Mouse (Mus musculus) heart, postnatal 0 days (tissue): Measurements from ENCODE around the gene Pkn3. TPM values are rescaled to one million over a fixed set of nuclear protein-coding genes. Genes with fewer than 3 reads are reported as not detected.

Source experiments
- ATAC-seq: fragments of 200-750 bp; cut with Nextera tagmentation; 2 replicates; pipeline ENCODE4 v1.8.0; 2017; ENCODE audit warnings: low read depth, moderate number of reproducible peaks, moderate library complexity; ENCODE audit not compliant: insufficient read depth
- DNase-seq: peaks from one replicate; pipeline ENCODE4 v3.0.0-alpha.2; 2016; ENCODE audit warnings: low spot score
- H3K27ac ChIP-seq: fragments of 300-500 bp; sonication (generic); 2 replicates; pipeline ENCODE4 v1.5.1; 2014; ENCODE audit warnings: low read depth, mild to moderate bottlenecking
- H3K27me3 ChIP-seq: fragments of 300-500 bp; sonication (generic); 2 replicates; pipeline ENCODE4 v1.6.1; 2014; ENCODE audit warnings: low read length, mixed read lengths; ENCODE audit not compliant: control insufficient read depth, insufficient read depth
- H3K36me3 ChIP-seq: fragments of 300-500 bp; sonication (generic); replicated peaks from 2 replicates; pipeline ENCODE4 v1.6.1; 2014; ENCODE audit warnings: low read length, mixed read lengths; ENCODE audit not compliant: control insufficient read depth, insufficient read depth
- H3K4me1 ChIP-seq: fragments of 300-500 bp; sonication (generic); 2 replicates; pipeline ENCODE4 v1.6.1; 2014; ENCODE audit warnings: antibody characterized with exemption; ENCODE audit not compliant: control insufficient read depth, insufficient read depth
- H3K4me2 ChIP-seq: fragments of 300-500 bp; sonication (generic); 2 replicates; pipeline ENCODE4 v1.6.1; 2014; ENCODE audit warnings: low read depth, mild to moderate bottlenecking, low read length, moderate library complexity
- H3K4me3 ChIP-seq: fragments of 300-500 bp; sonication (generic); 2 replicates; pipeline ENCODE4 v1.5.1; 2014; ENCODE audit warnings: low read depth, low read length
- H3K9ac ChIP-seq: fragments of 300-500 bp; sonication (generic); replicated peaks from 2 replicates; pipeline ENCODE4 v1.6.1; 2014; ENCODE audit warnings: low read depth, low read length, mixed read lengths
- H3K9me3 ChIP-seq: fragments of 300-500 bp; sonication (generic); replicated peaks from 2 replicates; pipeline ENCODE4 v1.6.1; 2016; ENCODE audit warnings: low read length; ENCODE audit not compliant: control insufficient read depth
- CTCF ChIP-seq: IDR thresholded peaks from 2 replicates; pipeline ENCODE4 v1.5.1; 2016; ENCODE audit warnings: antibody characterized with exemption, control low read depth, low read depth
- EP300 ChIP-seq: IDR thresholded peaks from 2 replicates; pipeline ENCODE4 v1.6.1; 2016; ENCODE audit warnings: antibody characterized with exemption, low read depth
- WGBS: fragments of 180-500 bp; shearing (Covaris S2); extraction: QIAGEN DNeasy Blood & Tissue Kit; methylation state at CpG from one replicate; pipeline ENCODE4 v1.1.7; 2014; 5-methylcytosine and 5-hydroxymethylcytosine counted together
- polyA plus RNA-seq: library from polyadenylated mRNA; unstranded; fragments of >200 nt; fragmentation: Nextera tagmentation; extraction: Ambion mirVana; gene quantifications from 2 replicates; pipeline ENCODE4 v1.2.1, GENCODE M21; 2015
- total RNA-seq: library from RNA; depleted of rRNA; stranded (reverse); fragments of >200 nt; gene quantifications from 2 replicates; pipeline ENCODE4 v1.2.3, GENCODE M21; 2014; ENCODE audit warnings: low replicate concordance

Pkn3 gene
- total and polyA plus RNA-seq, 2 experiments from 2014 or later: 5.7 to 18.9 TPM

GRCm38 (mm10) chr2:30039687-30040086 is 37.8 kb upstream of the Pkn3 start:
- no peaks in the 10 kb centered on the region for H3K9me3 ChIP-seq
- no peaks in the 10 kb centered on the region for H3K4me1 ChIP-seq
- H3K27me3 ChIP-seq: no peaks in the 10 kb centered on the region
- no peak overlapping the region for H3K4me3 ChIP-seq
- no peak overlapping the region for H3K4me2 ChIP-seq
- H3K9ac ChIP-seq: no peak overlapping the region
- H3K36me3 ChIP-seq: no peaks in the 10 kb centered on the region
- no peak for ATAC-seq
- TF ChIP-seq EP300: no peak
- H3K27ac ChIP-seq: no peak overlapping the region
- DNase-seq: no peak

GRCm38 (mm10) chr2:30042445-30042844 is 35.0 kb upstream of the Pkn3 start:
- peak; percentile 71 for ATAC-seq
- H3K9me3 ChIP-seq: no peaks in the 10 kb centered on the region
- WGBS: 5% methylated on average over 4 of the region's 4 CpGs
- no peak overlapping the region for H3K9ac ChIP-seq
- H3K4me1 ChIP-seq: no peaks in the 10 kb centered on the region
- H3K4me2 ChIP-seq: no peak overlapping the region
- DNase-seq: peak; percentile 70
- no peaks in the 10 kb centered on the region for H3K27me3 ChIP-seq
- no peak overlapping the region for H3K27ac ChIP-seq
- no peak overlapping the region for H3K4me3 ChIP-seq
- TF ChIP-seq EP300 (no peak), CTCF (peak; percentile 88)
- no peaks in the 10 kb centered on the region for H3K36me3 ChIP-seq

- Histone ChIP-seq H3K27ac (no peak overlapping the region), H3K27me3 (no peaks in the 10 kb centered on the region), H3K4me1 (0 out of 2 replicates have a peak, but pooled peaks cover 5% of the 10 kb centered on the region), H3K9me3 (no peaks in the 10 kb centered on the region), H3K9ac (no peak overlapping the region), H3K36me3 (no peaks in the 10 kb centered on the region), H3K4me3 (no peak overlapping the region), H3K4me2 (no peak overlapping the region)
- 84% methylated on average over 5 of the region's 5 CpGs for whole genome bisulfite sequencing
- no peak for DNase-seq
- TF ChIP-seq CTCF (no peak), EP300 (no peak)
- ATAC-seq: no peak
These were observed 32.9 kb upstream of the Pkn3 start for GRCm38 (mm10) chr2:30044550-30044949.

- DNase-seq (no peak), ATAC-seq (no peak)
- H3K4me1 ChIP-seq: 0 out of 2 replicates have a peak, but pooled peaks cover 5% of the 10 kb centered on the region
- no peaks in the 10 kb centered on the region for H3K27me3 ChIP-seq
- no peaks in the 10 kb centered on the region for H3K9me3 ChIP-seq
- no peak overlapping the region for H3K4me2 ChIP-seq
- no peaks in the 10 kb centered on the region for H3K36me3 ChIP-seq
- H3K9ac ChIP-seq: no peak overlapping the region
- no peak for TF ChIP-seq CTCF
- TF ChIP-seq EP300: no peak
- no peak overlapping the region for H3K4me3 ChIP-seq
- WGBS: 93% methylated on average over 6 of the region's 6 CpGs
- H3K27ac ChIP-seq: no peak overlapping the region
These were observed 30.4 kb upstream of the Pkn3 start for GRCm38 (mm10) chr2:30047127-30047526.

DNA sequence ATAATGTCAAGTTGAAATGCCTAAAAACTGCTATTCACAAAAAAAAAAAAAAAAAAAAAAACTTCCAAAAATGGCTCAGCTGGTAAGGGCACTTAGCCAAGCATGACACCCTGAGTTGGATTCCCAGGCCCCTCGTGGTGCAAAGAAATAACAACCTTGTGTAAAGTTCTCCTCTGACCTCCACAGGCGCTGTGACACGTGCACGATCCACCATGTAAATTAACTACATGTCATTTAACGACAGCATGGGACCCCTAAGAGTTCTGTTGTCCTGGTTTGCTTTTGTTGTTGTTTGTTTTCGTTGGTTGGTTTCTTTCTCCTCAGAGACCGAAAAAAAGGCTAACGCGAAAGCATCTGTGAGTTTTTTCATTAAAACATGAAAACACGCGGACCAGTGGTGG is 29.4 kb upstream of the Pkn3 start:
- 0 out of 2 replicates have a peak, but pooled peaks cover 5% of the 10 kb centered on the region for H3K4me1 ChIP-seq
- H3K27me3 ChIP-seq: no peaks in the 10 kb centered on the region
- H3K4me2 ChIP-seq: peak overlapping the region; percentile 68
- ATAC-seq (no peak), DNase-seq (no peak)
- H3K9ac ChIP-seq: peak overlapping the region; percentile 69; the same call in 1 of the 2 replicates
- 62% methylated on average over 11 of the region's 11 CpGs for WGBS
- TF ChIP-seq EP300 (no peak), CTCF (no peak)
- no peak overlapping the region for H3K27ac ChIP-seq
- no peaks in the 10 kb centered on the region for H3K9me3 ChIP-seq
- no peaks in the 10 kb centered on the region for H3K36me3 ChIP-seq
- peak overlapping the region; percentile 52 for H3K4me3 ChIP-seq

GRCm38 (mm10) chr2:30048699-30049388 is 28.6 kb upstream of the Pkn3 start, which contains the start of gene Wdr34:
TSS of gene Wdr34 (minus strand) at chr2:30048881.
- peak within 1 kb of the TSS; percentile 93 for H3K27ac ChIP-seq
- H3K4me3 ChIP-seq: peak within 1 kb of the TSS; percentile 52
- ATAC-seq (peak; percentile 98), DNase-seq (peak; percentile 94)
- WGBS: under 1% methylated on average over 54 of the region's 54 CpGs
- peak within 1 kb of the TSS; percentile 69 for H3K9ac ChIP-seq
- no peaks in the 10 kb centered on the region for H3K9me3 ChIP-seq
- TF ChIP-seq EP300 (no peak), CTCF (no peak)
- H3K36me3 ChIP-seq: no peaks in the 10 kb centered on the region
- H3K27me3 ChIP-seq: no peaks in the 10 kb centered on the region
- H3K4me1 ChIP-seq: 0 out of 2 replicates have a peak, but pooled peaks cover 5% of the 10 kb centered on the region
- peak within 1 kb of the TSS; percentile 68 for H3K4me2 ChIP-seq
